Mouse (Mus musculus) myocyte (in vitro differentiated cells): Measurements from ENCODE around the gene Iqgap2.

ENCODE experiments used
- CEBPB ChIP-seq: IDR thresholded peaks from 2 replicates; pipeline ENCODE4 v1.6.1; 2011; ENCODE audit warnings: mild to moderate bottlenecking, moderate library complexity; ENCODE audit not compliant: poor library complexity, insufficient read depth, severe bottlenecking
- E2F4 ChIP-seq: IDR thresholded peaks from one replicate; pipeline ENCODE4 v1.6.1; 2011; ENCODE audit warnings: mild to moderate bottlenecking, control low read depth, moderate library complexity; ENCODE audit not compliant: insufficient read depth
- MAX ChIP-seq: IDR thresholded peaks from one replicate; pipeline ENCODE4 v1.6.1; 2011; ENCODE audit warnings: low read depth, mild to moderate bottlenecking, control low read depth
- MYOD1 ChIP-seq, 3 experiments: IDR thresholded peaks; one replicate each; pipeline ENCODE4 v1.6.1; 2011; ENCODE audit warnings: control low read depth in 2 of 3, low read depth in 2 of 3, mild to moderate bottlenecking in 2 of 3, moderate library complexity in 1 of 3; ENCODE audit not compliant: insufficient read length in 2 of 3, control insufficient read depth in 1 of 3
- POLR2A ChIP-seq: IDR thresholded peaks from one replicate; pipeline ENCODE4 v1.6.1; 2011; ENCODE audit warnings: low read depth, mild to moderate bottlenecking, control low read depth, moderate library complexity; ENCODE audit not compliant: insufficient read length
- POLR2AphosphoS2 ChIP-seq: IDR thresholded peaks from one replicate; pipeline ENCODE4 v1.6.1; 2011; ENCODE audit warnings: low read depth, control low read depth; ENCODE audit not compliant: insufficient read length
- REST ChIP-seq: IDR thresholded peaks from one replicate; pipeline ENCODE4 v1.6.1; 2011; ENCODE audit warnings: mild to moderate bottlenecking, control low read depth, moderate library complexity; ENCODE audit not compliant: insufficient read depth, insufficient read length
- SRF ChIP-seq: IDR thresholded peaks from one replicate; pipeline ENCODE4 v1.6.1; 2011; ENCODE audit warnings: low read depth; ENCODE audit not compliant: control insufficient read depth, insufficient read length
- TCF12 ChIP-seq: IDR thresholded peaks from one replicate; pipeline ENCODE4 v1.6.1; 2011; ENCODE audit warnings: mild to moderate bottlenecking, control low read depth; ENCODE audit not compliant: poor library complexity, insufficient read depth, severe bottlenecking
- USF1 ChIP-seq: IDR thresholded peaks from one replicate; pipeline ENCODE4 v1.6.1; 2011; ENCODE audit warnings: low read depth, mild to moderate bottlenecking, control low read depth, moderate library complexity

DNA sequence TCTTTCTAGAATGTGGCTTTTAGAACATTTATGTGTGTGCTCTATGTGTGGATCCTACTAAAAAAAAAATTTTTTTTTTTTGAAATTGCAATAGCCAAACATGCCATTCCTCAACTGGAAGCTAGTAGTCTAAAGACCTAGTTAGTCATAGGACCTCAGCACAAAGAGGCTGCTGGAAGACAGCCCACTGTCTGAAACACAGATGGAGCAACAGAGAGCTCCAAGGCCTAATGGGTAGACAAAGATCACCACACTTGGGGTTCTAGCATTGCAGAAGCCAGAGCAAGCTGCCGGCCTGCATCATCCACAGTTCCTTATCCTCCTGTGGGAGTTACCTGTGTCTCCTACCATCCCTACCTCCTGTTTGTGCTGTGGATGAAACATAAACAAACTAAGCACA lies 251.3 kb downstream of the Iqgap2 start:
- TF ChIP-seq POLR2A (no peak), MAX (no peak), USF1 (no peak), REST (no peak), SRF (no peak), CEBPB (no peak), POLR2AphosphoS2 (no peak), TCF12 (no peak), MYOD1 (IDR thresholded peaks at IDR 0.05; ENCODE audit: control insufficient read depth in 1 of 3, insufficient read length in 2 of 3, low read depth in 2 of 3) (no peak), E2F4 (no peak)
